Mouse (Mus musculus) neutrophil, adult 5-6 weeks (primary cell): ENCODE data around the gene Ptprf. TPM values are rescaled to one million over a fixed set of nuclear protein-coding genes. Genes with fewer than 3 reads are reported as not detected.

Experiments used
- ATAC-seq: fragments of 151-379, 151-347 bp; 2 replicates; pipeline ENCODE4 v1.8.0; 2017; ENCODE audit warnings: mild to moderate bottlenecking, moderate TSS enrichment; ENCODE audit not compliant: insufficient number of reproducible peaks, poor library complexity, low FRiP score, severe bottlenecking; ENCODE audit errors: extremely low read depth
- total RNA-seq: library from RNA; stranded (forward); fragments of 200-1000 nt; gene quantifications from 2 replicates; pipeline ENCODE4 v1.2.3, GENCODE M21; 2017

Ptprf gene
- total RNA-seq, 1 experiment from 2014 or later: 0.23 TPM

- ATAC-seq: no peak
These were observed 1.9 kb downstream of the Ptprf start for GRCm38 (mm10) chr4:118289266-118289665.

- ATAC-seq: no peak
These were observed 2.7 kb downstream of the Ptprf start for GRCm38 (mm10) chr4:118288531-118288930.

GRCm38 (mm10) chr4:118286202-118286601, 5.0 kb downstream of the Ptprf start:
- ATAC-seq: no peak

GRCm38 (mm10) chr4:118282182-118282562, 9.0 kb downstream of the Ptprf start:
- ATAC-seq: no peak

- ATAC-seq: no peak
These were observed 9.6 kb downstream of the Ptprf start for GRCm38 (mm10) chr4:118281444-118282181.

GRCm38 (mm10) chr4:118280506-118280905, 10.7 kb downstream of the Ptprf start:
- no peak for ATAC-seq

GRCm38 (mm10) chr4:118276520-118277232, 14.5 kb downstream of the Ptprf start:
- ATAC-seq: no peak

GRCm38 (mm10) chr4:118275601-118276519, 15.3 kb downstream of the Ptprf start:
- no peak for ATAC-seq

- ATAC-seq: no peak
These were observed 16.7 kb downstream of the Ptprf start for GRCm38 (mm10) chr4:118274521-118274920.

GRCm38 (mm10) chr4:118273998-118274397, 17.2 kb downstream of the Ptprf start:
- ATAC-seq: no peak

- no peak for ATAC-seq
These were observed 17.7 kb downstream of the Ptprf start for GRCm38 (mm10) chr4:118273545-118273944.

GRCm38 (mm10) chr4:118272871-118273270, 18.3 kb downstream of the Ptprf start:
- ATAC-seq: no peak

GRCm38 (mm10) chr4:118272258-118272657, 18.9 kb downstream of the Ptprf start:
- ATAC-seq: no peak

GRCm38 (mm10) chr4:118271556-118272074, 19.6 kb downstream of the Ptprf start:
- no peak for ATAC-seq

GRCm38 (mm10) chr4:118270706-118271105, 20.5 kb downstream of the Ptprf start:
- no peak for ATAC-seq

- ATAC-seq: no peak
These were observed 21.2 kb downstream of the Ptprf start for GRCm38 (mm10) chr4:118269999-118270398.

GRCm38 (mm10) chr4:118268429-118269212, 22.6 kb downstream of the Ptprf start:
- ATAC-seq: no peak

GRCm38 (mm10) chr4:118265557-118265956, 25.6 kb downstream of the Ptprf start:
- ATAC-seq: no peak
